Mouse (Mus musculus) adrenal gland, adult 10 weeks (tissue): ENCODE measurements around the gene Ptch2. TPM values are rescaled to one million over a fixed set of nuclear protein-coding genes. Genes with fewer than 3 reads are reported as not detected.

ENCODE experiments used
- polyA plus RNA-seq: library from polyadenylated mRNA; stranded (reverse); fragments of 350-450 nt; fragmentation: Illumina TruSeq; extraction: RNeasy Lipid Tissue Mini Kit (QIAGEN cat#74804); gene quantifications from one replicate; pipeline ENCODE4 v1.2.3, GENCODE M21; 2014; ENCODE audit warnings: low read depth, low replicate concordance

Ptch2 gene
- polyA plus RNA-seq: 0.17 TPM

GRCm38 (mm10) chr4:117095551-117096452 is at the start of gene Ptch2:
Ptch2 (plus strand) TSS chr4:117096075.

GRCm38 (mm10) chr4:117125348-117125909 is 29.6 kb downstream of the Ptch2 start, which contains the start of gene Btbd19:
Btbd19 (minus strand) TSS chr4:117125725.

GRCm38 (mm10) chr4:117126675-117127290 is 30.9 kb downstream of the Ptch2 start, which contains the start of gene Tctex1d4:
Tctex1d4 (plus strand) TSS chr4:117126794.

GRCm38 (mm10) chr4:117133817-117134600 is 38.1 kb downstream of the Ptch2 start, which contains the start of gene Plk3:
Plk3 (minus strand) TSS chr4:117133963.

DNA sequence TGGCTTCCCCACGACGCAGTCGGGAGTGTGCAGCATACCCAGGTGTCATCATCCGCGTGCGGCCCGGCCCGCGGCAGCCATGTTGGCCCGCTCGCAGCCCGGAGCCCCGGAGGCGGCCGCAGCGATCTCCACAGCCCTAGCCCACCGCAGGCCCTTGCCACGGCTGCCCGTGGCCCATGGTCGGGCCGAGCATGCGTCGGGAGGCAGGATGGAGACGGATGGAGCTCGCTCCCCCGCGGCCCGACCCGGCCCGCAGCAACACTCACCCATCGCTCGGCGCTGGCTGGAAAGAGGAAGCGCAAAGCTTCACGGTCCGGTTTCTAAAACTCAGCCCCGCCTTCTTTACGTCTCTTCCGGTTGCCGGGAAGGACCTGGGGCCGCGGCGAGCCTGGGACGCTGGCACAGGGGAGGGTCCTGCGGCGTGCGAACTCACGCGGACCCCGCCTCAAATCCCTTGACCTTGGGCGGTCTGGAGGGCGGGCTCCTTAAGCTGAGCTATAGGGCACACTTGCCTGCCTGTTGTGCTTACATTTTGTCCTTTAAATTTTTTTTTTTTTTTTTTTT is 60.0 kb downstream of the Ptch2 start, which contains the start of gene Rps8:
Gene Rps8 (minus strand): TSS at position 452 of the 564 bp plus-strand sequence.

Other genes with a start within 250 kb of the Ptch2 start
- 3.1 TPM for gene Zswim5, start 218.7 kb upstream of the Ptch2 start, polyA plus RNA-seq
- gene Urod, start 101.7 kb upstream of the Ptch2 start, polyA plus RNA-seq: 14.3 TPM
- 5.8 TPM for gene Hectd3, start 100.8 kb upstream of the Ptch2 start, polyA plus RNA-seq
- 37.5 TPM for gene Eif2b3, start 76.7 kb upstream of the Ptch2 start, polyA plus RNA-seq
- gene Btbd19, start 29.6 kb downstream of the Ptch2 start, polyA plus RNA-seq: 1.2 TPM
- not detected for gene Tctex1d4, start 30.7 kb downstream of the Ptch2 start, polyA plus RNA-seq
- gene Plk3, start 37.9 kb downstream of the Ptch2 start, polyA plus RNA-seq: 0.35 TPM
- gene Rps8, start 60.2 kb downstream of the Ptch2 start, polyA plus RNA-seq: 165 TPM
- 1.1 TPM for gene Kif2c, start 86.6 kb downstream of the Ptch2 start, polyA plus RNA-seq
- 1.9 TPM for gene Tmem53, start 155.9 kb downstream of the Ptch2 start, polyA plus RNA-seq
- gene Armh1, start 156.1 kb downstream of the Ptch2 start, polyA plus RNA-seq: 2.1 TPM